Mouse (Mus musculus) adrenal gland, postnatal 10 days (tissue): Measurements from ENCODE around the gene Ifrd1. TPM values are rescaled to one million over a fixed set of nuclear protein-coding genes. Genes with fewer than 3 reads are reported as not detected.
"Not testable (repeated sequence)": the region's sequence is repeated elsewhere in the genome, so short reads cannot be mapped to it uniquely, and the experiment has no call there.

Experiments used
- DNase-seq: peaks from one replicate; pipeline ENCODE4 v3.0.0; 2021; ENCODE audit warnings: mixed read lengths
- microRNA-seq: library from miRNA; unstranded; fragments of <30 nt; microRNA quantifications from one replicate; pipeline ENCODE4 v1.2.0, GENCODE M21; 2021
- total RNA-seq, 2 experiments: library from RNA; stranded (reverse); gene quantifications; 2 replicates each; pipeline ENCODE4 v1.2.3; 2021

Gene Ifrd1
- total RNA-seq, 2 experiments from 2014 or later = 143 to 154 TPM

GRCm38 (mm10) chr12:40199795-40200402, 48.4 kb downstream of the Ifrd1 start:
- peak; percentile 78 for DNase-seq

- no peak for DNase-seq
Observed at GRCm38 (mm10) chr12:40199302-40199701, 49.0 kb downstream of the Ifrd1 start, which contains the start of gene Lsmem1. Gene Lsmem1 (minus strand): TSS chr12:40199490.

- DNase-seq = no peak
Observed at GRCm38 (mm10) chr12:40198427-40198826, 49.9 kb downstream of the Ifrd1 start.

GRCm38 (mm10) chr12:40198019-40198418, 50.3 kb downstream of the Ifrd1 start:
- DNase-seq = no peak

GRCm38 (mm10) chr12:40197511-40197910, 50.8 kb downstream of the Ifrd1 start:
- DNase-seq = no peak

- DNase-seq = no peak
Observed at GRCm38 (mm10) chr12:40185474-40185873, 62.8 kb downstream of the Ifrd1 start.

- peak; percentile 57 for DNase-seq
Observed at GRCm38 (mm10) chr12:40177089-40177488, 71.2 kb downstream of the Ifrd1 start.

GRCm38 (mm10) chr12:40176158-40176557, 72.1 kb downstream of the Ifrd1 start:
- DNase-seq = no peak

GRCm38 (mm10) chr12:40175171-40175570, 73.1 kb downstream of the Ifrd1 start:
- DNase-seq = not testable (repeated sequence)

- no peak for DNase-seq
Observed at GRCm38 (mm10) chr12:40171637-40172036, 76.7 kb downstream of the Ifrd1 start.

GRCm38 (mm10) chr12:40169675-40170074, 78.6 kb downstream of the Ifrd1 start:
- no peak for DNase-seq

GRCm38 (mm10) chr12:40164621-40165020, 83.7 kb downstream of the Ifrd1 start:
- DNase-seq = no peak

GRCm38 (mm10) chr12:40160777-40161176, 87.5 kb downstream of the Ifrd1 start:
- DNase-seq = no peak

GRCm38 (mm10) chr12:40154188-40154587, 94.1 kb downstream of the Ifrd1 start:
- no peak for DNase-seq

GRCm38 (mm10) chr12:40152353-40153069, 95.8 kb downstream of the Ifrd1 start:
- no peak for DNase-seq

Small RNA genes within 50 kb of the gene (microRNA-seq; reads per million reads assigned to microRNA genes)
- gene Mir1938 = not detected

Other genes with a start within 250 kb of the Ifrd1 start
- gene Arl4a, start 210.5 kb downstream of the Ifrd1 start, total RNA-seq = 100 to 1,000 TPM in 1 of 2 experiments, 10 to 100 TPM in 1; 98.8 to 157 TPM
- gene Scin, start 114.3 kb downstream of the Ifrd1 start, total RNA-seq = under 1 TPM; 0.45 to 0.63 TPM
- gene Lsmem1, start 49.0 kb downstream of the Ifrd1 start, total RNA-seq = 1 to 10 TPM in 1 of 2 experiments, under 1 TPM in 1; 0.45 to 2.3 TPM
- 10 to 100 TPM; 17.1 to 21.5 TPM for gene Zfp277, start 197.4 kb upstream of the Ifrd1 start, total RNA-seq
- gene Dock4, start 197.4 kb upstream of the Ifrd1 start, total RNA-seq = 10 to 100 TPM; 16.2 to 28.5 TPM